ENCODE assay signal across 8 mouse cellular contexts in genomic region chr8:122336251-122336910, GRCm38 (mm10). TPM values are rescaled to one million over a fixed set of nuclear protein-coding genes. Genes with fewer than 3 reads are reported as not detected.
DNase-seq lines count a peak whose midpoint lies in the region; ATAC-seq lines count a peak whose summit lies in the region.

No protein-coding gene starts in this region.

- peak; percentile 72 for ATAC-seq in hindbrain, embryonic 11.5 days (ENCODE audit: low FRiP score)
- peak; percentile 52 for ATAC-seq in limb, embryonic 13.5 days (ENCODE audit: low FRiP score, low read depth)

- H3K9me3 ChIP-seq in hindbrain, embryonic 11.5 days (ENCODE audit: control insufficient read depth, low read length) = no peaks in the 10 kb centered on the region
- H3K9me3 ChIP-seq in limb, embryonic 13.5 days = no peaks in the 10 kb centered on the region

- no peaks in the 10 kb centered on the region for H3K36me3 ChIP-seq in hindbrain, embryonic 11.5 days (ENCODE audit: control insufficient read depth, insufficient read depth, low read length)
- H3K36me3 ChIP-seq in limb, embryonic 13.5 days = peaks cover 4% of the 10 kb centered on the region; the same call in 1 of the 2 replicates

- 2% methylated on average over 59 of the region's 81 CpGs for WGBS in hindbrain, embryonic 11.5 days
- 2% methylated on average over 76 of the region's 81 CpGs for WGBS in limb, embryonic 13.5 days

- H3K27me3 ChIP-seq in hindbrain, embryonic 11.5 days (ENCODE audit: control insufficient read depth, insufficient read depth, low read length) = peaks cover 51% of the 10 kb centered on the region
- peaks cover 68% of the 10 kb centered on the region for H3K27me3 ChIP-seq in limb, embryonic 13.5 days

- peak overlapping the region; percentile 50 for H3K4me3 ChIP-seq in hindbrain, embryonic 11.5 days (ENCODE audit: low read depth, low read length)
- H3K4me3 ChIP-seq in limb, embryonic 13.5 days = peak overlapping the region; percentile 65

- H3K4me1 ChIP-seq in hindbrain, embryonic 11.5 days (replicated peaks; ENCODE audit: control insufficient read depth, insufficient read depth, low read length) = 0 out of 2 replicates have a peak, but pooled peaks cover 7% of the 10 kb centered on the region
- peaks cover 17% of the 10 kb centered on the region for H3K4me1 ChIP-seq in limb, embryonic 13.5 days

- peak; percentile 51 to 73 for DNase-seq in layer of hippocampus, postnatal 10 days (ENCODE audit: low spot score in 2 of 2)
- DNase-seq in layer of hippocampus, adult 11-12 months (ENCODE audit: low spot score) = no peak
- peak; percentile 54 to 72 for DNase-seq in cerebellum, postnatal 25 days
- peak; percentile 80 for DNase-seq in hindbrain, embryonic 11.5 days (ENCODE audit: low spot score)
- DNase-seq in neural tube, embryonic 10.5 days (ENCODE audit: extremely low spot score, low spot score) = peak; percentile 79
- DNase-seq in spleen, postnatal 14 days (ENCODE audit: low spot score in 2 of 2) = no peak
- DNase-seq in ovary, postnatal 10 days (ENCODE audit: low spot score) = no peak

- H3K27ac ChIP-seq in hindbrain, embryonic 11.5 days (ENCODE audit: low read depth, low read length) = no peak overlapping the region
- no peak overlapping the region for H3K27ac ChIP-seq in limb, embryonic 13.5 days

- H3K4me2 ChIP-seq in hindbrain, embryonic 11.5 days (replicated peaks; ENCODE audit: low read depth, low read length) = peak overlapping the region; percentile 95
- H3K4me2 ChIP-seq in limb, embryonic 13.5 days (replicated peaks) = peak overlapping the region; percentile 92

- peak overlapping the region; percentile 52 for H3K9ac ChIP-seq in hindbrain, embryonic 11.5 days (ENCODE audit: low read depth, low read length)
- H3K9ac ChIP-seq in limb, embryonic 13.5 days = peak overlapping the region; percentile 69

RNA-seq across cellular contexts. Expression of gene Trhr2, which starts 24.2 kb away (rescaled TPM):
- total RNA-seq in layer of hippocampus, postnatal 10 days (2021) = 1 to 10 TPM in 1 of 2 experiments, under 1 TPM in 1; 0.83 to 1.3 TPM
- 0.11 and 0.25 TPM in 2 replicates for polyA plus RNA-seq in hindbrain, embryonic 11.5 days (2014; fragmentation: Nextera tagmentation; extraction: Ambion mirVana)
- 0.14 and 0.38 TPM in 2 replicates for polyA plus RNA-seq in limb, embryonic 13.5 days (2015; fragmentation: Nextera tagmentation; extraction: Ambion mirVana)

RNA-seq across cellular contexts. Expression of gene Zc3h18, which starts 40.0 kb away (rescaled TPM):
- total RNA-seq in layer of hippocampus, postnatal 10 days (2021) = 10 to 100 TPM; 37.4 TPM
- 38.4 and 38.6 TPM in 2 replicates for polyA plus RNA-seq in hindbrain, embryonic 11.5 days (2014; fragmentation: Nextera tagmentation; extraction: Ambion mirVana)
- polyA plus RNA-seq in limb, embryonic 13.5 days (2015; fragmentation: Nextera tagmentation; extraction: Ambion mirVana) = 59.2 and 59.9 TPM in 2 replicates

RNA-seq across cellular contexts. Expression of gene Zfpm1, which starts 54.4 kb away (rescaled TPM):
- total RNA-seq in layer of hippocampus, postnatal 10 days (2021) = 10 to 100 TPM; 25.7 to 27.2 TPM
- polyA plus RNA-seq in hindbrain, embryonic 11.5 days (2014; fragmentation: Nextera tagmentation; extraction: Ambion mirVana) = 1.6 and 1.9 TPM in 2 replicates
- 0.80 and 1.1 TPM in 2 replicates for polyA plus RNA-seq in limb, embryonic 13.5 days (2015; fragmentation: Nextera tagmentation; extraction: Ambion mirVana)

Comparison
In these comparisons a context has a peak if more than half of its experiments do, and no peak if none do; other contexts are left out.
1. DNase-seq: peak in layer of hippocampus, postnatal 10 days (2 of 2), cerebellum, postnatal 25 days (2 of 2), hindbrain, embryonic 11.5 days (single experiment) and neural tube, embryonic 10.5 days (single experiment); none in layer of hippocampus, adult 11-12 months (single experiment), spleen, postnatal 14 days (0 of 2) and ovary, postnatal 10 days (single experiment).